Mouse (Mus musculus) cerebellum, adult 2 months (tissue): ENCODE measurements around the gene Sat2.

Experiments used
- CTCF ChIP-seq: fragments of 200-500 bp; IDR thresholded peaks from 2 replicates; pipeline ENCODE4 v1.5.1; 2011; ENCODE audit warnings: low read depth, mild to moderate bottlenecking, control low read depth, low read length, moderate library complexity, borderline replicate concordance; ENCODE audit not compliant: insufficient read depth
- POLR2A ChIP-seq: fragments of 200-500 bp; IDR thresholded peaks from 2 replicates; pipeline ENCODE4 v1.6.1; 2011; ENCODE audit warnings: low read length, control low read depth, borderline replicate concordance; ENCODE audit not compliant: insufficient read depth

GRCm38 (mm10) chr11:69594853-69595252 is 27.0 kb upstream of the Sat2 start:
- TF ChIP-seq CTCF (no peak), POLR2A (no peak)
